Mouse (Mus musculus) heart, embryonic 15.5 days (tissue): ENCODE measurements around the gene Efna3. TPM values are rescaled to one million over a fixed set of nuclear protein-coding genes. Genes with fewer than 3 reads are reported as not detected.

Source experiments
- ATAC-seq: fragments of 200-750 bp; cut with Nextera tagmentation; replicated peaks from 2 replicates; pipeline ENCODE4 v1.8.0; 2017; ENCODE audit warnings: low read depth, moderate TSS enrichment; ENCODE audit not compliant: insufficient number of reproducible peaks, insufficient read depth, low FRiP score
- H3K27ac ChIP-seq: fragments of 300-500 bp; sonication (generic); 2 replicates; pipeline ENCODE4 v1.5.1; 2015; ENCODE audit warnings: mild to moderate bottlenecking, inconsistent platforms
- H3K27me3 ChIP-seq: fragments of 300-500 bp; sonication (generic); 2 replicates; pipeline ENCODE4 v1.6.1; 2015; ENCODE audit warnings: inconsistent platforms
- H3K36me3 ChIP-seq: fragments of 300-500 bp; sonication (generic); 2 replicates; pipeline ENCODE4 v1.6.1; 2015; ENCODE audit warnings: mild to moderate bottlenecking, inconsistent platforms
- H3K4me1 ChIP-seq: fragments of 300-500 bp; sonication (generic); replicated peaks from 2 replicates; pipeline ENCODE4 v1.6.1; 2015; ENCODE audit warnings: inconsistent platforms
- H3K4me2 ChIP-seq: fragments of 300-500 bp; sonication (generic); 2 replicates; pipeline ENCODE4 v1.6.1; 2015; ENCODE audit warnings: inconsistent platforms, mild to moderate bottlenecking, moderate library complexity
- H3K4me3 ChIP-seq: fragments of 300-500 bp; sonication (generic); 2 replicates; pipeline ENCODE4 v1.5.1; 2015; ENCODE audit warnings: mild to moderate bottlenecking, inconsistent platforms
- H3K9ac ChIP-seq: fragments of 300-500 bp; sonication (generic); 2 replicates; pipeline ENCODE4 v1.6.1; 2015; ENCODE audit warnings: mild to moderate bottlenecking, inconsistent platforms
- H3K9me3 ChIP-seq: fragments of 300-500 bp; sonication (generic); replicated peaks from 2 replicates; pipeline ENCODE4 v1.6.1; 2016; ENCODE audit warnings: inconsistent platforms
- WGBS: fragments of 180-500 bp; shearing (Covaris S2); methylation state at CpG from one replicate; pipeline ENCODE4 v1.1.7; 2015; ENCODE audit warnings: mixed read lengths; 5-methylcytosine and 5-hydroxymethylcytosine counted together
- polyA plus RNA-seq: library from polyadenylated mRNA; unstranded; fragments of >200 nt; fragmentation: Nextera tagmentation; extraction: Ambion mirVana; gene quantifications from 2 replicates; pipeline ENCODE4 v1.2.1, GENCODE M21; 2015

Efna3 gene
- polyA plus RNA-seq, 1 experiment from 2014 or later = 0.73 TPM

GRCm38 (mm10) chr3:89351271-89351670 is 28.5 kb upstream of the Efna3 start:
- no peak overlapping the region for H3K9ac ChIP-seq
- H3K4me3 ChIP-seq = no peak overlapping the region
- H3K4me1 ChIP-seq = peaks cover 20% of the 10 kb centered on the region
- peaks cover 37% of the 10 kb centered on the region for H3K27me3 ChIP-seq
- H3K4me2 ChIP-seq = no peak overlapping the region
- no peak overlapping the region for H3K27ac ChIP-seq
- no peaks in the 10 kb centered on the region for H3K36me3 ChIP-seq
- no peaks in the 10 kb centered on the region for H3K9me3 ChIP-seq
- WGBS = 66% methylated on average over 5 of the region's 5 CpGs
- ATAC-seq = no peak

DNA sequence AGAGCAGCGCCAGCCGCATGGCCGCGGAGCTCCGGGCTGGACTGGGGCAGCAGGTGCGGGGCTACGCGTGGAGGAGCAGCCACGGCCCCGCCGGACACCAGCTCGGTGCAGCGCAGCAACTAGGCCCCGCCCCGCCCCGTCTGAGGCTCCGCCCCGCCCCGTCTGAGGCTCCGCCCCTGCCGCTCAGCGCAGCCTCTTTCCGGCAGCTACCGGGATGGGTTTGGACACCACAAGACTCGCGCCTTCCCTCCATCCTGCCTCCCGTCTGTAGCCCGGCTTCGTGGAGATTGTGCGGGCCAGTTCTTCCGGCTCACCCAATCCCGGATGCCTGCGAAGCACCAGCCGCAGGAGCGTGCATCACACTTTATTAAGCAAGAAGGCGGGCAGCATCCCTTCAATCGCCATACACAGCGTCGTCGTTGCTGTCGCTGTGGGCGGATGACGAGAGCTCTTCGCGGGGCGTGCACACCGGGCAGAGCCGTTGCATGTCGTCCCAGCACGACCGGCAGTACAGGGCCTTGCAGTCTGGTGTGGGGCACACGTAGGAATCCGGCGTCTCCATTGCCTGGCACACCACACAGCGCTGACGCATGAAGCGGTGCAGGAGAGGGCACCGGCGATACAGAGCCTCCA is 27.2 kb upstream of the Efna3 start, which contains the start of gene Adam15:
TSS of gene Adam15 (minus strand) at position 128 of the 633 bp plus-strand sequence.
- Histone ChIP-seq H3K36me3 (no peaks in the 10 kb centered on the region), H3K4me1 (peaks cover 19% of the 10 kb centered on the region), H3K4me2 (peak within 1 kb of the TSS; percentile 98), H3K9ac (peak within 1 kb of the TSS; percentile 67), H3K4me3 (peak within 1 kb of the TSS; percentile 77), H3K9me3 (no peaks in the 10 kb centered on the region), H3K27me3 (peaks cover 33% of the 10 kb centered on the region), H3K27ac (peak within 1 kb of the TSS; percentile 63)
- under 1% methylated on average over 59 of the region's 59 CpGs for WGBS
- ATAC-seq = peak; percentile 84

DNA sequence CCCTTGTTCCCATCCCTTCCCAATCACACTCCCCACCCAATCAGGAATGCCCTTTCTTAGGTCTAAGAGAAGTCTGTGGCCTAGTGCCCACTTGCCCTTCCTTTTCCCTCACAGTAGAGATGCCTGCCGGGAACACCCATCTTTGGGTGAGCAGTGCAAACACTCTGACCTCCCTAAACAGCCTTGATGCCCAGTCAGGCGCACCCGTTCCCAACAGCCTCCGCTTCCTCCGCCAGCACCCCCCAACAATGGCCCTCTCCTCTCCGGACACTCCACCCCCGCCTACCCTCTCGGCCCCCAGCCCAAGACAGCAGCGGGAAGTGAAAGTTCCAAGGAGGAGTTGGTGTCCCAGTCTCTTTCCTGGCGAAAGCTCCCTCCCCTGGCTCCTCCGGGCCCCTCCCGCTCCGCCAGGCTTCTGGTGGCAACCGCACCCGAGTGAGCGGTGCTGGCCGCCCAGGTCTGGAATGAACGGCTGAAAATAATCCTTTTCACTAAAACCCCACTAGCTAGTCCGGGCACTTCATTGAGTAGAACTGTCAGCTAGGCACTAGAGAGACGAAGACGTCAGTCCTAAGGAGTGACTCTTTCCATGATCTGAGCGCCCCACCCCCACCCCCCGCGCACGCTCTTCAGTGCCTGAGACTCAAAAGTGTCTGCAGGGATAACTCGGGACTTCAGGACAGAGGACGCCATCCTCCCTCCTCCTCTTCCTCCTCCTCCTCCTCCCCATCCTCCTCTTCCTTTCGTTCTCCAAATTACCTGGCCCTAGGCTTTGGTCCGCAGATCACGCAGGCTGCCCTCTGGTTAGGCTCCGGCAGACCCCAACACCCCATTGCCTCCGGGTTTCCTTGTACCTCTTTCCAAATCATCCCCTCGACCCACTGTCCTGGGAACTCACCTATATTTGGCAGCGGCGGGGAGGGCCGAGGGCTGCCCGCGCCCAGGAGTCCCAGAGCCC is 26.4 kb upstream of the Efna3 start:
- WGBS = under 1% methylated on average over 38 of the region's 38 CpGs
- no peaks in the 10 kb centered on the region for H3K9me3 ChIP-seq
- peak; percentile 24 for ATAC-seq
- no peaks in the 10 kb centered on the region for H3K36me3 ChIP-seq
- peak overlapping the region; percentile 98 for H3K4me2 ChIP-seq
- H3K9ac ChIP-seq = peak overlapping the region; percentile 67
- H3K4me3 ChIP-seq = peak overlapping the region; percentile 77
- peaks cover 18% of the 10 kb centered on the region for H3K4me1 ChIP-seq
- H3K27me3 ChIP-seq = peaks cover 33% of the 10 kb centered on the region
- peak overlapping the region; percentile 63 for H3K27ac ChIP-seq

DNA sequence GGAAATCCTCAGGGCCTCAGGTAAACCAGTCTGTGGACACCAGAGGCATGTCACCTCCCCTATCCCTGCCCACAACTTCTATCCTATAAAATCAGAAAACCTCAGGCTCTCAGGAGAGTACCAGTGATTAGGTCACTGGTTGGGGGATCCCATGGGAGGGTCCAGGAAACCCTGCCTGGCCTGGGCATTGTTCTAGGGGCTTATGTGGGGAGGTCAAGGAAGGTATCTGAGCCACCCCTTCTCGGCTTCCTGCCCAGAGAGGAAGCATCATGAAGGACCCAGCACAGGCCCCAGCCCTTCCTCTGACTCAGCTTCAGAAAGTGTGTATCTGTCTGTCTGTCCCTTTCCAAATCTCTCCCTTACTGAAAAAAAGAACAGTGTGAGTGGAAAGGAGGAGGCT is 25.2 kb upstream of the Efna3 start:
- Histone ChIP-seq H3K27me3 (peaks cover 31% of the 10 kb centered on the region), H3K4me2 (peak overlapping the region; percentile 98), H3K9me3 (no peaks in the 10 kb centered on the region), H3K9ac (no peak overlapping the region), H3K36me3 (no peaks in the 10 kb centered on the region), H3K4me3 (peak overlapping the region; percentile 77), H3K4me1 (peaks cover 18% of the 10 kb centered on the region), H3K27ac (peak overlapping the region; percentile 63)
- WGBS = 52% methylated on average over 1 of the region's 1 CpGs
- ATAC-seq = 0 out of 2 replicates have a peak, but pooled peaks have one; percentile 13

DNA sequence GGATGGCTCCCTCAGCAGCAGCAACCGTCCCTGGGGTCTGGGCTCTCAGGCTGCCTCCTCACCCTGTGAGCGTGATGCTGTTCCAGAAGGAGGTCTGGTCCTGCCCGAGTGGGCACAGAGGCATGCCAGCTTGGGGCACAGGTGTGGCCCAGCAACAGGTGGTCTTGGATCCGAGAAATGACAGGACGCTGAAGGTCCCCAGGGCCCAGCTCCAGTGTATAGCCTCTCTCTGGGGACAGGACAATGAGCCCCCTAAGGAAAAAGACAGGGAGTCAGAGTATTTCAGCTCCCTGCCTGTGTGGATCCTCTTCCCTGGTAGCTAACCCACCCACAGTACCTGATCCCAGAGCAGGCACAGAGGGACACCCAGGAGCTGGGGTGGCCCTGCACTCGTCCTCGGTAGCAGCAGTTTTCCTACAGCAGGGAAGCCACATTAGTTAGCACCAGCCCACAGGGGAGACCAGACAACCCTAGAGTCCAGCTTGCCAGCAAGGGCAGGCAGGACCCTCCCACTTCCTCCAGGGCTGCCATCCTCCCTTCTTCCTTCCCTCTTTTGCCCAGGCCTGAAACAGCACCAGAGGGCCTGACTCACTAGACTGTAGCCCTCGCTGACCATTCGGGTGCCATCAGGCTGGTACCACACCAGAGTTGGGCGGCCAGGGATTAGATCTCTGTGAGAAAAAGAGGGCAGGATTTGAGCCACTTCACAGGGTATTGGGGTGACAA is 24.2 kb upstream of the Efna3 start:
- no peak for ATAC-seq

DNA sequence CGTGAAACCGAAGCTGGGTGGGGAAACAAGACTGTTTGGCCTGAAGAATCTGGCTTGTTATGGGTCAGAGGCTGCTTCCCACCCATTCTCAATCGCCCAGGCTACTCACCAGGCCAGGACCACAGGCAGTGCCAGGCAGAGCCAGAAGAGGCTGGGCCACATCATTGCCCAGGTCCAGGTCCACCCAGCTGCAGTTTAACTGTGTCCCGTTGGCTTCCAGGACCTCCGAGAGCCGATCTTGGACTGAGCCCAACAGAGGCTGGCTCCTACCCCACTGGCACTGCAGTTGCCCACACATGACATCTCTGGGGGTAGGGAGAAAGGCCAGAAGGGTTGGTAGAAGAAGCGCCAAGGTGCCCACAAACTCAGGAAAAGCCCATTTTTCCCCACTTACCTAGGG is 20.5 kb upstream of the Efna3 start:
- ATAC-seq = no peak

More for the DNA sequence above, 24.2 kb upstream of the Efna3 start:
- peaks cover 18% of the 10 kb centered on the region for H3K4me1 ChIP-seq
- H3K36me3 ChIP-seq = no peaks in the 10 kb centered on the region
- no peaks in the 10 kb centered on the region for H3K9me3 ChIP-seq
- 0 out of 2 replicates have a peak overlapping the region, but pooled peaks have one; percentile 10 for H3K4me2 ChIP-seq
- WGBS = 73% methylated on average over 10 of the region's 10 CpGs
- H3K27ac ChIP-seq = no peak overlapping the region
- H3K4me3 ChIP-seq = no peak overlapping the region
- no peak overlapping the region for H3K9ac ChIP-seq
- peaks cover 22% of the 10 kb centered on the region for H3K27me3 ChIP-seq

DNA sequence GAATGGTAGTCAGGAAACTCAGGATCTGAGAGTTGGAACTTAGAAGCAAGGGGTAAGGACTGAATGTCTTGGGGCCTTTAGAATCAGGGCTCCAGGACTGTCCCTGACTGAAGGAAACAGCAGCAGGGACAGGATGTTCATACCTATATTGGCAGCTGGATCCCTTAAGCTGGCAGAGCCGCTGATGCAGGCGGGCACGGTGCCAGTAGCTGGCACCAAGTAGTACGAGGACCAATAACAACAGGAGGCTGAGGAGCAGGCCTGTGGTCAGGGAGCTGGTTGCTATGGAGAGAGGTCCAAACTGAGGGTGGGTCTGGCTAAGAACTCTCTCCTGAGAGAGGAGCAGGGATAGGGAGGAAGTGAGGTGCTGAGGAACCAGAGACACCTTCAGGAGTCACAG is 19.0 kb upstream of the Efna3 start:
- no peak overlapping the region for H3K4me2 ChIP-seq
- no peak overlapping the region for H3K9ac ChIP-seq
- H3K4me1 ChIP-seq = peaks cover 26% of the 10 kb centered on the region
- H3K27ac ChIP-seq = no peak overlapping the region
- H3K4me3 ChIP-seq = no peak overlapping the region
- no peaks in the 10 kb centered on the region for H3K27me3 ChIP-seq
- no peak for ATAC-seq
- no peaks in the 10 kb centered on the region for H3K9me3 ChIP-seq
- H3K36me3 ChIP-seq = no peaks in the 10 kb centered on the region
- WGBS = 80% methylated on average over 4 of the region's 4 CpGs

More for the DNA sequence above, 20.5 kb upstream of the Efna3 start:
- no peak overlapping the region for H3K27ac ChIP-seq
- whole genome bisulfite sequencing = 80% methylated on average over 7 of the region's 7 CpGs
- H3K36me3 ChIP-seq = no peaks in the 10 kb centered on the region
- H3K27me3 ChIP-seq = peaks cover 7% of the 10 kb centered on the region
- no peak overlapping the region for H3K4me2 ChIP-seq
- no peak overlapping the region for H3K9ac ChIP-seq
- H3K4me3 ChIP-seq = no peak overlapping the region
- peaks cover 16% of the 10 kb centered on the region for H3K4me1 ChIP-seq
- H3K9me3 ChIP-seq = no peaks in the 10 kb centered on the region

GRCm38 (mm10) chr3:89340465-89340864 is 17.7 kb upstream of the Efna3 start:
- H3K9me3 ChIP-seq = no peaks in the 10 kb centered on the region
- peak overlapping the region; percentile 55 for H3K4me2 ChIP-seq
- peaks cover 33% of the 10 kb centered on the region for H3K4me1 ChIP-seq
- no peak for ATAC-seq
- H3K4me3 ChIP-seq = peak overlapping the region; percentile 22
- WGBS = 4% methylated on average over 11 of the region's 11 CpGs
- H3K9ac ChIP-seq = no peak overlapping the region; the same call in 1 of the 2 replicates
- H3K36me3 ChIP-seq = no peaks in the 10 kb centered on the region
- no peak overlapping the region for H3K27ac ChIP-seq
- no peaks in the 10 kb centered on the region for H3K27me3 ChIP-seq

DNA sequence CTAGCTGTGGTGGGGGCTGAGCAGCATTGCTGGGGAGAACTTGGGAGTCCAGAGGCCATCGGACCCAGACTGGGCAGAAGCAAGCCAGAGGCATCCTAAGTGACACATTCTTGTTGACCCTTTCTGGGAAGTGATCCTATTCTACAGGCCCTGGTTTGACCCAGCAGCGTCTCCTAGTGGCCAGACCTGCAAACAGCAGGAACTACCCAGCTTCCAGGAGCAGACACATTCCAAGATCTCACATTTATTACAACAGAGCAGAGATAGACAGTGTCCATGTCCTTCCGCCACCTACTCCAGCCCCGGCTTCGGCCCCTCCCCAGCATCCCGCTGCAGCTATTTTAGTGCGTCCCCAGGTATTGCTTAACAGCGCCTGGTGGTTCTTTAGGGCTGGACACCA is 16.7 kb upstream of the Efna3 start:
- Histone ChIP-seq H3K4me3 (no peak overlapping the region), H3K27ac (no peak overlapping the region), H3K9ac (no peak overlapping the region), H3K9me3 (no peaks in the 10 kb centered on the region), H3K36me3 (no peaks in the 10 kb centered on the region), H3K27me3 (no peaks in the 10 kb centered on the region), H3K4me2 (no peak overlapping the region), H3K4me1 (peaks cover 33% of the 10 kb centered on the region)
- ATAC-seq = no peak
- 26% methylated on average over 8 of the region's 8 CpGs for WGBS

DNA sequence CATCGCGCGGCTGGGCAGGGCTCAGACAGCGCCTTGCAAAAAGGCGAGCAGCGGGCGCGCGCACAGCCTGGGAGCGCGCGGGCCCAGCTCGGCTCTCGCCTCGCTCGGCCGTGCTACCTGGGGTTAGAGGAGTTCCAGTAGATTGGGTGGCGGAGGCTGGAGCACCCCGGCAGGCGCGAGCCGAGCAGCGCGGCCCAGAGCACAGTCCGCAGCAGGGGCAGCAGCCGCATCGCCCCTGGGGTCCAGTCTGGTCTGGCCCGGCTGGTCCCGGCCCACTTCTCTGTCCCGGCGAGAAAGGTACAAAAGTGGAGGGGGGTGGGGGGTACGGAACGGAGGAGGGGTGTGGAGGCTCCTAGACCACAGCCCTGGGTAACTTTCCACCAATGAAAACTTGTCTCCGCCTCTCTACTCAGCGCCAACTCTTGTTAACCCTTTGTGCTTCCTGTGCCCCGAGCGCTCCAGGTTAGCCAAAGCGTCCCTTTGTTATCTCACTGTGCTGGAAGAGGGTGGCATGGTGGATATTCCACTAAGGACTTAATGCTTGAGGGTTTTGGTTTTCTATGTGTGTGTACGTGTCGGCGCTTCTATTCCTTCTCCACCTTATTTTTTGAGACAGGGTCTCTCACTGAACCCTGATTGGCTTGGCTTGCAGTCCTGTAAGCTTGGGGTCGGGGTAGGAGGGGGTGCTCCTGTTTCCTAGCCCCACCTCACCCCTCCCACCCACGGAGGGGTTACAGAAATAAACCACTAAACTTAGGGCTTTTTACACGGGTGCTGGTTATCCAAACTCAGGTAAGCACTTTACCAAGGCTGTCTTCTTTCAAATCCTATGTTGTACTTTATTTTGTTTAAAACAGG is 15.2 kb upstream of the Efna3 start, which contains the start of gene Efna4:
TSS of gene Efna4 (minus strand) at position 308 of the 858 bp plus-strand sequence.
- peak within 1 kb of the TSS; percentile 73 for H3K27ac ChIP-seq
- H3K9ac ChIP-seq = peak within 1 kb of the TSS; percentile 76
- H3K36me3 ChIP-seq = no peaks in the 10 kb centered on the region
- H3K4me3 ChIP-seq = peak within 1 kb of the TSS; percentile 65
- WGBS = 1% methylated on average over 44 of the region's 44 CpGs
- H3K9me3 ChIP-seq = no peaks in the 10 kb centered on the region
- peak within 1 kb of the TSS; percentile 85 for H3K4me2 ChIP-seq
- no peaks in the 10 kb centered on the region for H3K27me3 ChIP-seq
- H3K4me1 ChIP-seq = peaks cover 33% of the 10 kb centered on the region
- peak; percentile 78 for ATAC-seq
